Mouse (Mus musculus): ENCODE data around the gene Sipa1l3. TPM values are rescaled to one million over a fixed set of nuclear protein-coding genes. Genes with fewer than 3 reads are reported as not detected.

Gene Sipa1l3
- polyA plus RNA-seq, 1 experiment from 2014 or later: 21.5 TPM

DNA sequence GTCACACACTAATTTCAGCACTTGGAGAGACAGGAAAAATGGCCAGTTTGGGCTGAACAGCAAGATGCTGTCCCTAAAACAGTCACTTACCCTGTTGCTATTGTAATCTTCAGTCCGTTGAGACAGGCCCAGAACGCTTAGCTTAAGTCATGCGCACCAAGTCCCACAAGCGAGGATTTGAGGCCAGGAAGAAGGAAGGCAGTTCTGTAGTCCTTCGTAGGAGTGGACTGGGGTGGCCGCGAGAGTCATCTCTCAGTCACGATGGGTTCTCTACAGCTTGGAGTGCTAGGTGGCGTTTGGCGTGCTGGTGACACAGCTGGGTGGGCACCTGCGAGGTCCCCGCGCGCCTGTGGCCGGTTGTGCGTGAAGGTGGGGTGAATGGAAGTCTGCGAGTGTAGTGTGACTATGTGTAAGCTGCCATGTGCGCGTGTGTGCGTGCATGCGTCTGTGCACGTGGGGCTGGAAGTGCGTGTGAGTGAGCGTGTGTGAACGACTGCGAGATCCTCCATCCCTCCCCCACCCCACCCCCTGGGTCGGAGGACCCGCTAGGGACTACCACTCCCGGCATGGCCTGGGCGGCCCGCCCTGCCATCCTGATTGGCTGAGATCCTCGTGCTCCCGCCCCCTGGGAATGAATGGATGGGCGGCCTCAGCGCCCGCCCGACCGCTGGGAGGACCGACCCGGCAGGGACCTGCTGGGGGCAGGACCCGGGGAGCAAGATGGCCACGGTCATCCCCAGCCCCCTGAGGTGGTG lies 210.9 kb downstream of the Sipa1l3 start:
- H3K4me3 ChIP-seq: peak overlapping the region; percentile 62
- peak overlapping the region; percentile 95 for H3K4me2 ChIP-seq
- peaks cover 63% of the 10 kb centered on the region for H3K4me1 ChIP-seq
- peak; percentile 76 for ATAC-seq (ENCODE audit: insufficient number of reproducible peaks, insufficient read depth, low FRiP score, low TSS enrichment, low read depth)
- 0 out of 2 replicates have a peak overlapping the region, but pooled peaks have one; percentile 39 for H3K27ac ChIP-seq
- peak overlapping the region; percentile 70 for H3K9ac ChIP-seq
- WGBS: under 1% methylated on average over 42 of the region's 42 CpGs
- H3K27me3 ChIP-seq: peaks cover 20% of the 10 kb centered on the region; the same call in 1 of the 2 replicates
- no peaks in the 10 kb centered on the region for H3K9me3 ChIP-seq
- H3K36me3 ChIP-seq: peaks cover 10% of the 10 kb centered on the region

DNA sequence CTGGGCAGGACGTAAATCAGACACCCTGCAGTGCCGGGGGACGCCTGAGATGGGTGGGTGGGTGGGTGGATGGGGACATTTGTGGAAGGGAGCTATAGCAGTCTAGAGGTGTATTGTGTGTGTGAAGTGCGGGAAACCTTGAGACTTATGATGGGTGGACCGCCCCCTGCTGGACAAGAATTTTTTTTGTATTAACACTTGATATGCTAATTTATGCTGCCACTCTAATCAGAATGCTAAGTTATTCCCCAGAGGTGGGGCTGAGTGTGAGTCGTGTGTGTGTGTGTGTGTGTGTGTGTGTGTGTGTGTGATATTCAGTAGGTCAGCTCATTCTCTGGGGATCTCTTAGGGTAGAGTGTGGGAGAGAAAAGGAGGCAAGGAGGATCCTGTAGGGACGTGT lies 211.8 kb downstream of the Sipa1l3 start:
- ATAC-seq (ENCODE audit: insufficient number of reproducible peaks, insufficient read depth, low FRiP score, low TSS enrichment, low read depth): no peak
- no peak overlapping the region for H3K27ac ChIP-seq
- peak overlapping the region; percentile 95 for H3K4me2 ChIP-seq
- H3K9ac ChIP-seq: no peak overlapping the region
- 25% methylated on average over 7 of the region's 7 CpGs for WGBS
- H3K9me3 ChIP-seq: no peaks in the 10 kb centered on the region
- H3K27me3 ChIP-seq: peaks cover 20% of the 10 kb centered on the region; the same call in 1 of the 2 replicates
- no peak overlapping the region for H3K4me3 ChIP-seq
- peaks cover 61% of the 10 kb centered on the region for H3K4me1 ChIP-seq
- peaks cover 6% of the 10 kb centered on the region for H3K36me3 ChIP-seq

GRCm38 (mm10) chr7:29306108-29306507 lies 212.3 kb downstream of the Sipa1l3 start:
- WGBS: 41% methylated on average over 7 of the region's 7 CpGs
- H3K9ac ChIP-seq: 0 out of 2 replicates have a peak overlapping the region, but pooled peaks have one; percentile 11
- H3K4me2 ChIP-seq: peak overlapping the region; percentile 97
- peaks cover 20% of the 10 kb centered on the region; the same call in 1 of the 2 replicates for H3K27me3 ChIP-seq
- no peak overlapping the region for H3K27ac ChIP-seq
- H3K36me3 ChIP-seq: peaks cover 1% of the 10 kb centered on the region
- no peaks in the 10 kb centered on the region for H3K9me3 ChIP-seq
- no peak for ATAC-seq (ENCODE audit: insufficient number of reproducible peaks, insufficient read depth, low FRiP score, low TSS enrichment, low read depth)
- peaks cover 61% of the 10 kb centered on the region for H3K4me1 ChIP-seq
- H3K4me3 ChIP-seq: no peak overlapping the region

GRCm38 (mm10) chr7:29305263-29305988 lies 213.0 kb downstream of the Sipa1l3 start:
- peaks cover 20% of the 10 kb centered on the region; the same call in 1 of the 2 replicates for H3K27me3 ChIP-seq
- ATAC-seq (ENCODE audit: insufficient number of reproducible peaks, insufficient read depth, low FRiP score, low TSS enrichment, low read depth): no peak
- H3K4me1 ChIP-seq: peaks cover 61% of the 10 kb centered on the region
- H3K9ac ChIP-seq: peak overlapping the region; percentile 76
- 26% methylated on average over 9 of the region's 9 CpGs for WGBS
- no peaks in the 10 kb centered on the region for H3K36me3 ChIP-seq
- H3K4me2 ChIP-seq: peak overlapping the region; percentile 97
- H3K27ac ChIP-seq: no peak overlapping the region
- H3K4me3 ChIP-seq: peak overlapping the region; percentile 62
- H3K9me3 ChIP-seq: no peaks in the 10 kb centered on the region

- Histone ChIP-seq H3K4me1 (peaks cover 58% of the 10 kb centered on the region), H3K27ac (no peak overlapping the region), H3K27me3 (peaks cover 20% of the 10 kb centered on the region; the same call in 1 of the 2 replicates), H3K9ac (peak overlapping the region; percentile 76), H3K4me3 (peak overlapping the region; percentile 62), H3K4me2 (peak overlapping the region; percentile 97), H3K9me3 (no peaks in the 10 kb centered on the region), H3K36me3 (no peaks in the 10 kb centered on the region)
- no peak for ATAC-seq (ENCODE audit: insufficient number of reproducible peaks, insufficient read depth, low FRiP score, low TSS enrichment, low read depth)
- WGBS: under 1% methylated on average over 46 of the region's 48 CpGs
These were observed 213.8 kb downstream of the Sipa1l3 start for GRCm38 (mm10) chr7:29304463-29305262.

DNA sequence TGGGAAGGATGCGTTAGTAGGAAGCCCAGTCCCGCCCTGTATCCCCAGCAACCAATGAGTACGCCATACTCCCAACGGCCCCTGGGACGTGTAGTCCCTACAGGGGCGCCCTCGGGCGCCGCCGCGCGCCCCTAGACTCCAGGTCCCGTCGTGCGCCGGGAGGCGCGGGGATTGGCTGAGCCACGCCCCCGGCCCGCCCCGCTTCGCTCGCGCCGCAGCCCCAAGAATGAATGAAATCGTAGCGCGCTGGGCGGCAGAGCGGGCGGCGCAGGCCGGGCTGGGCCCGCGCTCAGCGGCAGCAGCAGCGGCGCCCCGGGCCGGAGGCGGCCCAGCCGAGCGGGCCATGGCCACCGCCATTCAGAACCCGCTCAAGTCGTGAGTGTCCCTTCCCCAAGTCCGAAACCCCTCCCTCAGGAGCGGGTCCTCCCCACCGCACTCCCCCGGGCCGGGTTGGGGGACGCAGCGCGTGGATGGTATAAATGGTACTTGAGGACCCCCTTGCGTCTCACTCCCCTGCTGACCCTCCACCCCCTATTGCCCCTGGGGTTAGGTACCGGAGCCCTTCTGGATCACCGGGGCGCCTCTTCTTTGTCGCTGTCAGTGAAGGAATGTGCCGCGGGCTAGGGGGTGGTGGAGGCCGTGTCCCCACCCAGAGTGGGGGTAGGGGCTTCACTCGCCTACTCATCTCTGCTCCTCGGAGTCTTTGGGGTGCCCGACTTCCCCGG lies 214.5 kb downstream of the Sipa1l3 start, which contains the start of gene Dpf1:
Gene Dpf1, plus strand, starts transcription at position 214 of the 725 bp plus-strand sequence.
- peak; percentile 83 for ATAC-seq (ENCODE audit: insufficient number of reproducible peaks, insufficient read depth, low FRiP score, low TSS enrichment, low read depth)
- under 1% methylated on average over 66 of the region's 67 CpGs for WGBS
- peaks cover 20% of the 10 kb centered on the region; the same call in 1 of the 2 replicates for H3K27me3 ChIP-seq

GRCm38 (mm10) chr7:29302641-29303040 lies 215.8 kb downstream of the Sipa1l3 start:
- WGBS: 58% methylated on average over 7 of the region's 7 CpGs
- H3K27me3 ChIP-seq: peaks cover 20% of the 10 kb centered on the region; the same call in 1 of the 2 replicates
- H3K27ac ChIP-seq: no peak overlapping the region
- H3K4me1 ChIP-seq: peaks cover 41% of the 10 kb centered on the region
- no peak overlapping the region for H3K4me2 ChIP-seq
- H3K9me3 ChIP-seq: no peaks in the 10 kb centered on the region
- no peak for ATAC-seq (ENCODE audit: insufficient number of reproducible peaks, insufficient read depth, low FRiP score, low TSS enrichment, low read depth)
- H3K4me3 ChIP-seq: no peak overlapping the region
- no peaks in the 10 kb centered on the region for H3K36me3 ChIP-seq
- H3K9ac ChIP-seq: no peak overlapping the region

More for the DNA sequence above, 214.5 kb downstream of the Sipa1l3 start, which contains the start of gene Dpf1:
- H3K4me2 ChIP-seq: peak within 1 kb of the TSS; percentile 97
- H3K9ac ChIP-seq: peak within 1 kb of the TSS; percentile 76
- peaks cover 51% of the 10 kb centered on the region for H3K4me1 ChIP-seq
- no peak within 1 kb of the TSS for H3K27ac ChIP-seq
- peak within 1 kb of the TSS; percentile 62 for H3K4me3 ChIP-seq
- no peaks in the 10 kb centered on the region for H3K36me3 ChIP-seq
- no peaks in the 10 kb centered on the region for H3K9me3 ChIP-seq

- Histone ChIP-seq H3K27me3 (peaks cover 18% of the 10 kb centered on the region; the same call in 1 of the 2 replicates), H3K9me3 (no peaks in the 10 kb centered on the region), H3K9ac (no peak overlapping the region), H3K36me3 (no peaks in the 10 kb centered on the region), H3K4me3 (peak overlapping the region; percentile 16; the same call in 1 of the 2 replicates), H3K4me1 (peaks cover 27% of the 10 kb centered on the region), H3K4me2 (peak overlapping the region; percentile 41), H3K27ac (no peak overlapping the region)
- 0% methylated on average over 7 of the region's 7 CpGs for WGBS
- no peak for ATAC-seq (ENCODE audit: insufficient number of reproducible peaks, insufficient read depth, low FRiP score, low TSS enrichment, low read depth)
These were observed 217.3 kb downstream of the Sipa1l3 start for GRCm38 (mm10) chr7:29301127-29301566.

DNA sequence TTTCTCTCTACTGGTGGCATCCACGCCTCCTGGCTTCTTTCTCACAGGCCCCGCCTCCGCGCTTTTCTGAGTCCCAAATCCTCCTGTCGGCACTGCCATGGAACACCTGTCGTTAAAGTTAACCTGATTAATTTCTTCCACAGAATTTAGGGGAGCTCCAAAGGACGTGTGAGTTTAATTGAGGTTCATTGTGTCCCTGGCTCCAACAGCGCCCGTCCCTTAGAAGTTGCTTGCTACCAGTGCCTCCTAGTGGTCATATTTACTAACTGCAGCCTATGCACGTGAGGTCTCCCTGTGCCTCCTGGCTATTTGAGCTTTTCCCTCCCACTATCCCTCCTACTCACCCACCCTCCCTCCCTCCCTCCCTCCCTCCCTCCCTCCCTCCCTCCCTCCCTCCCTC lies 221.4 kb downstream of the Sipa1l3 start:
- no peaks in the 10 kb centered on the region for H3K9me3 ChIP-seq
- 12% methylated on average over 10 of the region's 10 CpGs for WGBS
- ATAC-seq (ENCODE audit: insufficient number of reproducible peaks, insufficient read depth, low FRiP score, low TSS enrichment, low read depth): no peak
- H3K4me1 ChIP-seq: peaks cover 17% of the 10 kb centered on the region
- no peaks in the 10 kb centered on the region for H3K36me3 ChIP-seq
- no peaks in the 10 kb centered on the region for H3K27me3 ChIP-seq
- no peak overlapping the region for H3K4me3 ChIP-seq
- H3K4me2 ChIP-seq: no peak overlapping the region
- H3K27ac ChIP-seq: no peak overlapping the region
- H3K9ac ChIP-seq: no peak overlapping the region

- Histone ChIP-seq H3K27me3 (no peaks in the 10 kb centered on the region), H3K9ac (no peak overlapping the region), H3K27ac (no peak overlapping the region), H3K4me1 (peaks cover 25% of the 10 kb centered on the region), H3K4me2 (no peak overlapping the region), H3K36me3 (no peaks in the 10 kb centered on the region), H3K4me3 (no peak overlapping the region), H3K9me3 (no peaks in the 10 kb centered on the region)
- ATAC-seq (ENCODE audit: insufficient number of reproducible peaks, insufficient read depth, low FRiP score, low TSS enrichment, low read depth): no peak
- 83% methylated on average over 24 of the region's 24 CpGs for WGBS
These were observed 222.4 kb downstream of the Sipa1l3 start for GRCm38 (mm10) chr7:29295861-29296647.
